Mouse (Mus musculus) activated CD4-positive, CD25-positive, alpha-beta regulatory T cell, adult 4 months (primary cell): ENCODE data around the gene Cnn1. TPM values are rescaled to one million over a fixed set of nuclear protein-coding genes. Genes with fewer than 3 reads are reported as not detected.
A peak's percentile ranks its signal among the peaks of the same experiment; 100 is the strongest.
"Not testable (repeated sequence)": the region's sequence is repeated elsewhere in the genome, so short reads cannot be mapped to it uniquely, and the experiment has no call there.

Source experiments
- ATAC-seq: one replicate; pipeline ENCODE4 v1.8.0; 2017
- polyA plus RNA-seq, 2 experiments: library from polyadenylated mRNA; unstranded; fragments of 100-300 nt; shearing (Covaris generic); gene quantifications; one replicate each; pipeline ENCODE4 v1.2.1; 2017

Gene Cnn1
- polyA plus RNA-seq, 2 experiments from 2014 or later, result not detected

DNA sequence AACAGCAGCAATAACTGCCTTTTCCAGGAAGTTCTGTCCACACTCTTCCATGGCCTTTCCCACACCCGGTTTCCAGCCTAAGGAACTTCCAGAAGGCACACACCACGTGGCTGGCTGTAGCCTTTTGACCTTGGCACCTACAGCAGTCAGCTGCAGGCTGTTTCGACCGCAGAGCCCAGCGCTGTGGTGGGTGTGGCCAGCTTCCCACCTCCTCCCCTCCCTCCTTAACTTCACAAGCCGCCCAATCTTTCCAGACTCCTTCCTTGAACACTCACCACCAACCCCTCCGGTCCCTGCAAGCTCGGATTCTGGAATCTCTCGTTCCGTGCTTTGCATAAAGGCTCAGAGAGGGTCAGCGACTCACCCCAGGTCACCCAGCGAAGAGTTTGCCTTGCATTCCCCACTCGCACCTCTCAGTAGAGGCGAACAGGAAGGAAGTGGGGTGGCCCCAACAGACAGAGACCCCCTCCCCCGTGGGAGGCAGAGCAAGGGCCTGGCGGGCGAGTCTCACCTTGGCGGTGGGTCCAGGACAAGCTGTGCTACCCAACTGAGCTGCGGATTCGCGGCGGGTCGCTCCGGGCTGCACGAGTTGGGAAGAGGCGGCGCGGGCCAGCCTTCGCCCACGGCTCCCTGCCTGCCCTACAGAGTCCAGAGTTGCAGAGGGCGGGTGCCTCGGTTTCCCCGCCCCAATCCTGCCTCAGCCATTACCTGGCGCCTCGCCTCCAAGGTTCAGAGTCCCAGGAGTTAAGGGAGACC, 32.4 kb downstream of the Cnn1 start:
- peak; percentile 29 for ATAC-seq

DNA sequence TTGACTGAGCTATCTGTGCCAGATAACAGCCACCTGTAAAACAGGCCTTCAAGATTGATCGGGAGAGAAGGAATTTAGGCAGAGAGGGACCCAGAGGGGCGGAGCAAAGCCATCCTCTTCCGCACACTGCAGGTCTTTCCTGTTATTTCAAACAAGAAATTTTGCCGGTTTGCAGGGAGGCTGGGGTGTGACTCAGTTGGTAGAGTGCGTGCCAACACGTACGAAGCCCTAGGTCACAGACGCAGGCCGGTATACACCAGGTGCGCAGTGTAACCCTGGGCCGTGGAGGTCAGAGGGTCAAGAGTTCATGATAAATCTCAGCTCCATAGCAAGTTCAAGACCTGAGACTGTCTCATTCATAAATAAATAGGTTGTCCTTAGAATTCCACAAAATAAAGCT, 33.2 kb downstream of the Cnn1 start:
- ATAC-seq, result peak; percentile 36

DNA sequence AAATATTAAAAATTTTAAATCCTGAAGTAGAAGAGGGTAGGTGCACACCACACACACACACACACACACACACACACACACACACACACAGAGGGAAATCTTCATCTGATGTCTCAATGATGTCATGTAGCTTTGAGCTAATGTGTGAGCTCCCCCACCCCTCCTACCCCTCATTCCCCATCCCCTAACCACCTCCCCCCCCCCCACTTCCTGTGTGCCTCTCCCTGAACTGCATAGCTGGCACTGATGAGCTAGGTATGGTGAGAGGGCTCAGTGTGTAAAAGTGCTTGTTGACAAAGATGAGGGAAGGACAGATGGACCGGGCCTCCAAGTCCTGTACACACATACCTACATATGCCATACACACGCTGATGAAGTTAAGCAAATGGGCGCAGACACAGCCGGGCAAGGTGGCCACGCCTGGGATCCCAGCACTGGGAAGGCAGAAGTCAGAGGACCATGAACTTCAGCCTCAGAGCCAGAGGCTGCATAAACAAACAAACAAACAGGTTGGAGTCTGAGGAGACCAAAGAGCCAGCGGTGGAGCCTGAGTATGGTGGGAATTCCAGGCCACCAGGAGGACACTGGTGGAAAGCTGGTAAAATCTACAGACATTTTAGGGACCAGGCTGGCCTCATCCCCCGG, 35.4 kb downstream of the Cnn1 start:
- ATAC-seq, result peak; percentile 36

DNA sequence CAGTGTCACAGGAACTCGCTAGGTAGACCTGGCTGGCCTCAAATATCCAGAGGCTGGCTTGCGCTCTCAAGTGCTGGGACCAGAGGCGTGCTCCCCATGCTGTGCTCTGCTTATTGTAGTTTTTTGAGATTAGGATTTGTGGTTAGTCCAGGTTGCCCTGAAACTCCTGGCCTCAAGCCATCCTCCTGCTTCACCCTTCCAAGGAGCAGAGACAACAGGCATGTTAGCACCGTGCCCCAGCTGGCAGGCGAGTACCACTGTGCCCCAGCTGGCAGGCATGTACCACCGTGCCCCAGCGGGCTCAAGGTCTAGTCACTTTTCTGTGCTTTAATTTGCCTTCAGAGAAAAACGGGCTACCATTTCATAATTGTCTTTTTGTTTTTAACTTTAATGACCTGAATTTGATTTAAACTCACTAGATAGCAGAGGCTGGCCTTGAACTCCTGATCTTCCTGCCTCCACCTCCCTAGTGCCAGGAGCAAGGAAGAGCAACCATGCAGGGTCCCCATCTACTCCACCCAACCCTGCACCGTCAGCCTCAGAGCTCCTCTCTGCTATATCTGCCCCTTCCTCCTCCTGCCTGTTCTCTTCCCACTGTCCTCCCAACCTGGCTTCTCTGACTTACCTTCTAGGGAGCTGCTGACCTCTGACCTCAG, 36.1 kb downstream of the Cnn1 start:
- ATAC-seq, result no peak

DNA sequence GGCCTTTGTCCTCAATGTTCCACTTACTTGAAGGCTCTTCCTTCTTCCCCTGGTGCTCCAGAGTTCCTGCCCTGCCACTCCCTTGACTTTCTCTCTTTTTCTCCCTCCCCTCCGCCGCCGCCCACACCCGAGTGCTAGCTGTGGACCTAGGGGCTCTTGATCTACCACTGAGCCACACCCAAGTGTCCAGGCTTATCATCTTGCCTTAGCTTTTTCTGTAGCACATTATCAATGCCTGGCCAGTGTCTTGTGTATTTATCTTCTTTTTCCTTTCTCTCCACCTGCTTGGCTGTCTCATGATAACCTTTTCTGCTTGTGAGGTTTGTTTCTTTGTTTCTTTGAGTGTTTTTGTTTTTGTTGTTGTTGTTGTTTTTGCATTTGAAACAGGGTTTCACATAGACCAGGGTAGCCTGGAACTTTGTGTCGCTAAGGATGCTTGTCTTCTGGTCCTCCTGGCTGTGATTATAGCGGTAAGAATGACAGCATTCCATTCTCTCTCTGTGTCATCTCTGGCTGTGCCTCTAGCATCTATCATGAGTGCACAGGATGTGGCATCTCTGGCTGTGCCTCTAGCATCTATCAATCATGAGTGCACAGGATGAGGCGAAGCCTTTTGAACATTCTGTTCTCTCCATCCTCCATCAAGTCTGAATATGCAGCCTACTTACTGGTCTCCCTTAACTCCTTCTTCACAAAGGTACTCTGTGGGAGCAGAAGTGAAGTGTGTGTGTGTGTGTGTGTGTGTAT, 36.8 kb downstream of the Cnn1 start, which contains the start of gene Acp5:
Gene Acp5 (minus strand): TSS at position 68 of the 747 bp plus-strand sequence.
- peak; percentile 84 for ATAC-seq

DNA sequence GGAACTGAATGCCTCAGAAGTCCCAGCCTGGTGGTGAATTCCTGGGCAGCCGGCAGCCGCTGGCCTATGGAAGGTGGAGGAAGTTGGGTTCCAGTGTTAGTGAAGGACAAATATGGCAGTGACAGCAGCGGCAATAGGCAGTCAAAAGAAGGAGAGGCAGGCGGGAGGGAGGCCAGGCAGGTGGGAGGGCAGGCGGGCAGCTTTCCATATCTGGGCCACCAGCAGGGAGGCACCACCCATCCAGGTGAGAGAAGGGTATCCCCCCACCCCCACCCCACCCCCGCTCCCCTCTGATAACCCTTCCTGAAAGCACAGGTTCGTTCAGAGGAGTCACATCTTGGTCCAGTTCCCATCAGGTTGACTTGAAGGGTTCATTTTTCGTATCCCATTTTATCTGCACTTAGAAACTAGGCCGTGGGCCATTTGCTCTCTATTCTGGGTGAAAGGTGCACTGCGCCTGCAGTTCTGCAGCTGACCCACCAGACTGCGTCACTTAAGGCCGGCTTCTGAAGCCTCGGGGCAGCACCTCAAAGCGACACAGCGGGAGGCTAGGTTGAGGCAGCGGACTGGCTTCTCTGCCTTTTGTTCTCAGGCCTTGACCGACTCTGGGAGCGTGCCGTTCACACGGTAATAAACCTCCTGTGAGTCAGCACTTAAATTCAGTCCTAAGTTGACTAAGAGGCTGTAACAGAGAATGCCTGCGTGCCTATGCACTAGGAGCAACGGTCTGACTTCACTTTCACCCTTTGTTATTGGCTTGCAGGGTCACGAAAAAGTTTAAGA, 37.9 kb downstream of the Cnn1 start:
- ATAC-seq, result no peak

DNA sequence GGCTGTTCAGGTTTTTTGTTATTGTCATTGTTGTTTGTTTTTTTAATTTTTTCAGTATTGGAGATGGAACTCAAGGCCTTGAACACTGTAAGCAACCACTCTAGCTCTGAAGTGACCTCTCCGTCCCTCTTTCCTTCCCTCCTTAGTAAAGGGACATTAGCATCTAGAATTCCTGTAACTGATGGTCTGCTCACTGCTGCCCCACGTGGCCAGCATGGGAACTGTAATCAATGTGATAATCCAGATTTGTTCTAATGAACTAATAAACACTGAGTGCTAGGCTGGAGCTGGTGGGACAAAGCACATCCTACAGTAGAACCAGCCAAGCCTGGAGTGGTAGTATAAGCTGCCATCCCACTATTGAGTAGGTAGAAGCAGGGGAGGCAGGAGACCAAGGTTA, 39.5 kb downstream of the Cnn1 start:
- ATAC-seq, result no peak

DNA sequence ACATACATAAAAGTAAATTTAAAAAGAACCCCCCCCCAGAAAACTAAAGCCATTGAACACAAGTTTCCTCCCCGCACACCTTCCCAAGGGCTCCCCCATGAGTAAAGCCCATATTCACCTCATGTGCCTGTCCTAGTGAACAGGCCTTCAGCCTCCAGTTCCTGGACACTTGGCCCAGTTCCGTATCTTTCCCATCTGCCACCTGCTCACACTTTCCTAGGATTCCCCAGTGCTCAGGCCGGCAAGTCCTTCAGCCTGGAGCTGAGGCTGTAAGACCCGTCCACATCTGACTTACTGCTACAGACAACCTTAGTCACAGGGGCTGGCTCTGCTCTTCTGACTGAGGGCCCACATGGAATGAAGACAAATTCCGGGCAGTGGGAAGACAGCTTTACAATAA, 40.7 kb downstream of the Cnn1 start:
- ATAC-seq, result no peak

DNA sequence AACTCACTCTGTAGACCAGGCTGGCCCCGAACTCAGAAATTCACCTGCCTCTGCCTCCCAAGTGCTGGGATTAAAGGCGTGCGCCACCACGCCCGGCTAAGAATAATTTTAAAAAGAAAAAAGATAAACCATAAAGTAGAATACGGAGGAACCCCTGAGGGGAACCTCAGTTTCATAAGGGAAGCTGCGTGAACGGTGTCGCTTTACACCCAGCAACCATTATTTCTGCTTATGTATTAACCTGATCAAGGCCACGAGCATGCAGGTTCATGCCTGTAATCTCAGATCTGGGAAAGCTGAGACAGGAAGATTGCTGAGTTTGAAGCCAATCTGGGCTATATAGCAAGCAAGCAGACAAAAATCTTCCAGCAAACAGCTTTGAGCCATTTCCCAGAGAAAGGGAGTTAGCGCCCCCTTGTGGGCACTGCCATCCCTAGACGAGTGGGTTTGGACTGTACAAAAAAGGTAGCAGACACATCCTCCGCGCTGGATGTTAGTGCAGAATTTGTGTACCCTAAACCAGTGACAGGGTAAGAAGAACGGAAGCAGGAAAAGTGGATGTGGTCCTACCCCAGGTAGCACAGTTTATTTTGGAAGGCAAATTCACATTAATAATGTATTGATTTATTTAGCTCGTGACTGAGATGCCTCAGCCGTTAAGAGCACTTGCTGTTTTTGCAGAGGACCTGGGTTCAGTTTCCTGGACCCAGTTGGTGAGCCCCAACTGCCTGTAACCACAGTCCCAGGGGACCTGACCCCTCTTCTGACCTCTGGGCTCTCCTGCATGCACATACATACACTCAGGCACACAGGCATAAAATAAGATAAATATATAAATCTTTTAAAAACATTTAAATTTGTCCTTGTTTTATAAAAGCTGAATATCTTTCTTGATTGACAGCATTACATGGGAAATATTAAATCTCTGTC, 44.4 kb downstream of the Cnn1 start:
- ATAC-seq, result peak; percentile 85

DNA sequence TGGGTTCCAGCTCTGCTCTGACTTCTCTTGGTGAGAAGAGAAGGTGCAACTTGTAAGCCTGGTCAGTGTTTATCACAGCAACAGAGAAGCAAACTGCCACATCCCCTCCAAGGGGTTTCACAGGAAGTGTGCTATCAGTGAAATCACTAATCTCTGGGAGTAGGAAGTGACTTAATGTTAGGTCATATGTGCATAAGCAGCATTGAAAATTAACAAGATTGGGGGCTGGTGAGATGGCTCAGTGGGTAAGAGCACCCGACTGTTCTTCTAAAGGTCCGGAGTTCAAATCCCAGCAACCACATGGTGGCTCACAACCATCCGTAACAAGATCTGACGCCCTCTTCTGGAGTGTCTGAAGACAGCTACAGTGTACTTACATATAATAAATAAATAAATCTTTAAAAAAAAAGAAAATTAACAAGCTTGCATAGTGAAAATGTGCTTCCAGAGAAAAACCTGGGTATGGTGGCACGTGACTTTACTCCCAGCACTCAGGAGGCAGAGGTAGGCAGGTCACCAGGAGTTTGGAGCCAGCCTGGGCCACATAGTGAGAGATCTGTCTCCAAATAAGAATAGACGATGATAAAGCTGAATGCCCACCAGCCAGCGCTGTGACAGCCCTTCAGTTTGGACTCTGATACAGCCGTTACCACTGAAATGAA, 45.4 kb downstream of the Cnn1 start:
- no peak for ATAC-seq

DNA sequence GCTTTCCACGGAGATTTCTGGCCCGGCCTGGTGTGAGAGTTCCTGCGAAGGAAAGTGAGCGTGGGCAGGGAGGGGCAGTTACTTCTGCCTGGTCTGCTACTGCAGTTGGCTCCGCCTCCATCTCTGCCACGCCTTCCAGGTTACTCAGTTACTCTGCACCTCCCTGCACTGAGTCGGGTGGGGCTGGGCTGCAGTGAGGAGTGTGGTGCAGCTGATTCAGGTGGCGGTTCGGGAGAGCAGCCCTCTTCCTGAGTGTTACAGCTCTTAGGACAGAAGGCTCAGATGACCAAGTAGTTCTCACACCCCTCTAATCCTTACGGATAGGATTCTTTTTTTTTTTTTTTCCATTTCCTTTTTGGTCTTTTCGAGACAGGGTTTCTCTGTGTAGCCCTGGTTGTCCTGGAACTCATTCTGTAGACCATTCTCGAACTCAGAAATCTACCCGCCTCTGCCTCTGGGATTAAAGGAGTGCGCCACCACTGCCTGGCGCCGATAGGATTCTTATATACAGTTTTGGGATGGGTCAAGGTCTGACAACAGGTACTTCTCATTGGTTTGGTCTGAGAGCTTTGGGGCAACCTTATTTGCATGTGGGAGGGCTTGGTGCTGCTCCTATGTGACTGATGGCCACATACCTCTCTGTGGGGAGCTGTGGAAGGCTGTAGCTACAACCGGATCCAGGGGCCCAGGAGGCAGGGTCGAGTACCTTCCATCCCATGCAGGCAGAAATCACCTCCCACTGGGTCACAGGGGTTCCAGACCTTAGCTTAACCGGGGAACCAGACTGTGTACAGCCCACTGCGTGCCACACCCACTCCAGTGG, 50.6 kb downstream of the Cnn1 start:
- no peak for ATAC-seq

DNA sequence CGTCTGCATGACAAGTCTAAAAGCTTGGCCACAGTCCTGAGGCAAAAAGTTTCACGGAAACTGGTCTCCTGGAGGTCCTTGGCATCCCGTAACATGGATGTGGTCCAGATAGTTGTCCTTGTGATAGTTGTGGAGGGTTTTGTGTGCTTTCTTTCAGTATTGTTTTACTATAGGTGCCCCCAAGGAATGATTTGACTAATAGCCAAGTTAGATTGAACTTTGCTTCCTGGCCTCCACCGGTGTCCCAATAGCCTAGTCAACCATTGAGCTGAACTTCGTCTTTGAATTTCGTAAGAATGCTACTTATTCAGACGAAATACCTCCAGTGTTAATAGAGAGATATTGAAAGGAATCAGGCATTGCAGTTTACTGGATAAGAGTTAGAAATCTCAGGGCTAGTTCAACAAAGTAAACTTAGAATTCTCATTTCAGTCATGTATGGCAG, 51.3 kb downstream of the Cnn1 start:
- ATAC-seq, result not testable (repeated sequence)

DNA sequence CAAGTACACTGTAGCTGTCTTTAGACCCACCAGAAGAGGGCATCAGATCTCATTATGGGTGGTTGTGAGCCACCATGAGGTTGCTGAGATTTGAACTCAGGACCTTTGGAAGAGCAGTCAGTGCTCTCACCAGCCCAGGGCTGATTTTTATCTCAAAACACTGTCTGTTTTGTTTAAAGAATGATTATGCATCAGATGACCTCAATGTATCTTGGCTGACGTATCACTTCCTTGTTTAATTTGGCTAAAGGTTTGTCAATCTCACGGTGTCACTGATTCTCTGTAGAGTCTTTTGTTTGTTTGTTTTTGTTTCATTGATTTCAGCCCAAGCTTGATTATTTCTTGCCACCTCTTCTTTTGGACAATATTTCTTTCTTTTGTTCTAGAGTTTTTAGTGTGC, 51.9 kb downstream of the Cnn1 start:
- ATAC-seq, result no peak

DNA sequence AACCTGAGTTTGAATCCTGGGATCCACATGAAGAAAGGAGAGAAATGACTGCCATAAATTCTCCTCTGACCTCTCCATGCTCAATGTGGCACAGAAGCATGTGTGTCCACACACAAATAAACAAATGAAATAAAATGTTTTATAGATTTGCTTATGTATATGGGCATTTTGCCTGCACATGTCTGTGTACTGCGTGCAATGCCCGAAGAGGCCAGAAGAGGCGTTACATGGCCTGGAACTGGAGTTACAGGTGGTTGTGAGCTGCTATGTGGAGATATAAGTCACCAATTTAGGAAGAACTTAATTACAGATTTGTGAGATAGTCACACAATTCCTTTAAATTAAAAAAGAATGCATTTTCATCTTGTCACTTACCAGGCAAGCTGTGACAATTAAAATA, 54.8 kb downstream of the Cnn1 start:
- ATAC-seq, result no peak

DNA sequence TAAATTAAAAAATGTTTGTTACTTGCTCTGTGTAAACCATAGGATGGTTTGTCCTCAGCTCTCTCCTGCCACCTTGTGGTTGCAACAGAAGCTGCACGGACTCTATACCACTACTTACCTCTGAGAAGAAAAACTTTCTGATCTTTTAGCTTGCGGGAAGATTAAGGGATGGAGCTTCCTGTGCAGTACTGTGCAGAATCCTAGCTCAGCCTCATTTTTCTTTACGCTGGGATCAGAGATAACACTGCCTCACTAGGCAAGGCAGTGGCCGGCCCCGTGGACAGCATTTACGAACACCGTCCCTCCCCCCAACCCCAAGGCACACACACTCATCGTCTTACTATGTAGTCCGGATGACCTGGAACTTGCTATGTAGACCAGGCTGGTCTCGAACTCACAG, 56.6 kb downstream of the Cnn1 start:
- ATAC-seq, result peak; percentile 55

DNA sequence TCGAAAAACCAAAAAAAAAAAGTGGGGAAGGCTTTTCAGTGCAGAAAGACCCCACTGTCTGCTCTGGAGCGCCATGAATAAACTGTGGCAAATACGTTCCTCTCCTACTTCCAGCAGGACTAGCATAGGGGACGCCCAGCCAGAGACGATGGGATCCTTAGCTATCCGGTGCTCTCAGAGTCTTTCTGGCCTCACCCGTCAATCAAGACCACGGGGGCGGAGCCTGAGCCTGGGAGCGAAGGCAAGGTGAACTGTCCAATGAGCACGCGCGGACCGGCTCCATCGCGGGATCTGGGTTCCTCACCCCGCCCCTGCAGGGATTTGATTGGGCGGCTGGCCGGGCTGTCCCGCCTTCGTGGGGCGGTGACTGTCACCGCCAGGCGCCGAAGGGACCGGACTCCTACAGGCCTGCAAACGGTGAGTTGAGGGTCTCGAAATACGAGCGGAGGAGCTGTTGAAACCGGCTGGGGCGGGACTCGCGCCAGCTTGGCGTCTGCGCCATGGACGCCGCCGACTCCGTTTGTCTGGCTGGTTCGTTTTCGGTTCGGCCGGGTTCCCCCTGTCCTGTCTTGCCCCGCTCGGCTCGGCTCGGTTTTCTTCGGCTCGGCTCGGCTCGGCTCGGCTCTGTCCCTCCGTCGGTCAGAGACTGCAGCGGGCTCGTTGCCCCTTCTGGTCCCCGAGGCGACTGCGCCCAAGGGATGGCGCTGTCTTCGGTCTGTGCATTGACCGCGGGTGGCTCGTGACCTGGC, 57.7 kb downstream of the Cnn1 start, which contains the start of gene Pigyl:
Gene Pigyl (plus strand): TSS at position 350 of the 749 bp plus-strand sequence.
- ATAC-seq, result peak; percentile 94

DNA sequence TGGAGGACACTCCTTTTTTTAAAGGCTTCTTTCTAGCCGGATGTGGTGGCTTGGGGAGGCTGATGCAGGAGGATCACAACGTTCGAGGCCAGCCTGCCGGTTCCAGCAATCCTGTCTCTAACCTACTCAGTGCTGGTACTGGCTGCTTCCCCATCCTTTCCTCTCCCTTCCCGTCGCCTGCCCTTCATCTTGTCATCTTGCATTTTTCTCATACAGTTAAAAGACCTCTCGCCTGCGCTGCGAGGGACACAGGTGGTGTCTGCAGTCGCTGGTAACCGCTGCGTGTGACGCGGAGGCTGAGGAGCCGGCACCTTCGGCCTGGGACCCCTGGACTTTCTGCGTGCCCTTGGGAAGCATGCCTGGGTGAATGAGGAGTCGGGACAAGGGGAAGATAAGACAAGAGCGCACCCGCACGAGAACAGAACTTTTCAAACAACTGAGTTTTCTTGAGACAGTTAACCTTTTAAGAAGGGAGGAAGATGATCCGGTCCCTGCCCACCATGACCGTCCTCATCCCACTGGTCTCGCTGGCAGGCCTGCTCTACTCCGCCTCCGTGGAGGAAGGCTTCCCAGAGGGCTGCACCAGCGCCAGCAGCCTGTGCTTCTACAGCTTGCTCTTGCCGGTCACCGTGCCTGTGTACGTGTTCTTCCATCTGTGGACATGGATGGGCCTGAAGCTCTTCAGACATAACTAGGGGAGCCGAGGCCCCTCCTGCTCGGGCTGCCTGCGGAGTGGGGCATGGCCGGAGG, 58.7 kb downstream of the Cnn1 start:
- ATAC-seq, result no peak
